Mouse (Mus musculus) Patski (cell line): ENCODE results near the gene Cxcr5. TPM values are rescaled to one million over a fixed set of nuclear protein-coding genes. Genes with fewer than 3 reads are reported as not detected.
A peak's percentile ranks its signal among the peaks of the same experiment; 100 is the strongest.

Source experiments
- ATAC-seq: fragments of 100-300 bp; one replicate; pipeline ENCODE4 v1.8.0; 2021
- CTCF ChIA-PET: fragments of 350-600 bp; sonication (Branson Sonifier 250); formaldehyde crosslinking; loops from one replicate; lab custom pipeline; 2022; ENCODE audit warnings: inconsistent platforms; lab: Charles Lee
- POLR2A ChIA-PET: fragments of 350-600 bp; sonication (Branson Sonifier 250); formaldehyde crosslinking; loops from one replicate; lab custom pipeline; 2022; ENCODE audit warnings: antibody characterized with exemption, inconsistent platforms; lab: Charles Lee
- DNase-seq: peaks from one replicate; pipeline ENCODE4 v3.0.0-alpha.2; 2011; ENCODE audit warnings: low read depth, low spot score
- H3K27me3 ChIP-seq: fragments of 371-371 bp; one replicate; pipeline ENCODE4 v1.5.1; 2021
- CTCF ChIP-seq: fragments of 100-300 bp; IDR thresholded peaks from one replicate; pipeline ENCODE4 v1.5.1; 2021
- in situ Hi-C: fragments of 300-500 bp; cut with MboI; formaldehyde crosslinking; loops from 3 replicates; pipeline ENCODE4 v1.11.1; 2018; ENCODE audit warnings: low pct_unique_long_range_greater_than_20kb, mixed read lengths
- polyA plus RNA-seq: library from polyadenylated mRNA; unstranded; gene quantifications from one replicate; pipeline ENCODE4 v1.2.3, GENCODE M21; 2021

Cxcr5 gene
- polyA plus RNA-seq, 1 experiment from 2014 or later: not detected

- in situ Hi-C loops: no loop called here
- H3K27me3 ChIP-seq: no peaks in the 10 kb centered on the region
- ATAC-seq (peak; percentile 27), DNase-seq (no peak)
- ChIA-PET CTCF (interaction anchor here (1.4 to 9.0 kb wide), 2 partner anchors 16 to 20 kb away, joined by 3 to 206 read pairs; partner anchors contain the start of gene Bcl9l), POLR2A (interaction anchor here (0.7 to 13.7 kb wide), 3 partner anchors 14 to 103 kb away, joined by 3 to 236 read pairs (median 6); partner anchors contain the start of gene Bcl9l)
- TF ChIP-seq CTCF: no peak
Observed at GRCm38 (mm10) chr9:44497624-44498377, 63.9 kb downstream of the Cxcr5 start.

GRCm38 (mm10) chr9:44496803-44497461 lies 64.7 kb downstream of the Cxcr5 start:
- H3K27me3 ChIP-seq: no peaks in the 10 kb centered on the region
- POLR2A ChIA-PET: interaction anchor here (0.7 to 13.7 kb wide), 3 partner anchors 13 to 102 kb away, joined by 3 to 236 read pairs (median 6); partner anchors contain the start of gene Bcl9l
- ATAC-seq (no peak), DNase-seq (no peak)
- in situ Hi-C loops: no loop called here
- CTCF ChIA-PET: interaction anchor here (9.0 kb wide), 1 partner anchor 15 kb away, joined by 206 read pairs; the partner anchor contains the start of gene Bcl9l
- no peak for TF ChIP-seq CTCF

GRCm38 (mm10) chr9:44495810-44496344 lies 65.8 kb downstream of the Cxcr5 start:
- in situ Hi-C loops: no loop called here
- TF ChIP-seq CTCF: no peak
- no peak for DNase-seq
- H3K27me3 ChIP-seq: no peaks in the 10 kb centered on the region
- ATAC-seq: no peak
- ChIA-PET CTCF (interaction anchor here (9.0 kb wide), 1 partner anchor 14 kb away, joined by 206 read pairs; the partner anchor contains the start of gene Bcl9l), POLR2A (interaction anchor here (13.7 kb wide), 1 partner anchor 12 kb away, joined by 236 read pairs; the partner anchor contains the start of gene Bcl9l)

- in situ Hi-C loops: no loop called here
- H3K27me3 ChIP-seq: no peaks in the 10 kb centered on the region
- POLR2A ChIA-PET: interaction anchor here (13.7 kb wide), 1 partner anchor 11 kb away, joined by 236 read pairs; the partner anchor contains the start of gene Bcl9l
- TF ChIP-seq CTCF: no peak
- ATAC-seq (no peak), DNase-seq (no peak)
- CTCF ChIA-PET: interaction anchor here (1.1 to 9.0 kb wide), 3 partner anchors 10 to 17 kb away, joined by 3 to 206 read pairs (median 3); partner anchors contain the start of gene Bcl9l
Observed at GRCm38 (mm10) chr9:44494863-44495809, 66.5 kb downstream of the Cxcr5 start.

- ChIA-PET POLR2A (interaction anchor here (13.7 kb wide), 1 partner anchor 10 kb away, joined by 236 read pairs; the partner anchor contains the start of gene Bcl9l), CTCF (interaction anchor here (1.1 to 1.2 kb wide), 2 partner anchors 10 to 16 kb away, joined by 3 read pairs; no protein-coding TSS in a partner anchor)
- DNase-seq (no peak), ATAC-seq (no peak)
- in situ Hi-C loops: no loop called here
- no peaks in the 10 kb centered on the region for H3K27me3 ChIP-seq
- TF ChIP-seq CTCF: no peak
Observed at GRCm38 (mm10) chr9:44494261-44494862, 67.3 kb downstream of the Cxcr5 start.

GRCm38 (mm10) chr9:44492631-44493461 lies 68.8 kb downstream of the Cxcr5 start:
- H3K27me3 ChIP-seq: no peaks in the 10 kb centered on the region
- DNase-seq: no peak
- ChIA-PET CTCF (interaction anchor here (1.5 kb wide), 1 partner anchor 13 kb away, joined by 5 read pairs; no protein-coding TSS in a partner anchor), POLR2A (interaction anchor here (13.7 kb wide), 1 partner anchor 9 kb away, joined by 236 read pairs; the partner anchor contains the start of gene Bcl9l)
- TF ChIP-seq CTCF: no peak
- in situ Hi-C loops: no loop called here
- ATAC-seq: no peak

- in situ Hi-C loops: no loop called here
- ChIA-PET POLR2A (interaction anchor here (13.7 kb wide), 1 partner anchor 7 kb away, joined by 236 read pairs; the partner anchor contains the start of gene Bcl9l), CTCF (no interaction called here)
- TF ChIP-seq CTCF: no peak
- ATAC-seq (no peak), DNase-seq (no peak)
- H3K27me3 ChIP-seq: no peaks in the 10 kb centered on the region
Observed at GRCm38 (mm10) chr9:44491351-44491750, 70.3 kb downstream of the Cxcr5 start.
